Mouse (Mus musculus): ENCODE data around the gene Pkm.

GRCm38 (mm10) chr9:59684020-59684419 lies 27.9 kb downstream of the Pkm start:
- TF ChIP-seq CTCF (IDR thresholded peaks at IDR 0.05; ENCODE audit: control insufficient read depth, insufficient read depth, low read length) (no peak), POLR2A (IDR thresholded peaks at IDR 0.05; ENCODE audit: borderline replicate concordance, control insufficient read depth, low read depth, low read length) (no peak)

Measured in bone marrow, adult 2 months (tissue).